Mouse (Mus musculus): ENCODE results near the gene Abhd16a.

The Abhd16a gene

DNA sequence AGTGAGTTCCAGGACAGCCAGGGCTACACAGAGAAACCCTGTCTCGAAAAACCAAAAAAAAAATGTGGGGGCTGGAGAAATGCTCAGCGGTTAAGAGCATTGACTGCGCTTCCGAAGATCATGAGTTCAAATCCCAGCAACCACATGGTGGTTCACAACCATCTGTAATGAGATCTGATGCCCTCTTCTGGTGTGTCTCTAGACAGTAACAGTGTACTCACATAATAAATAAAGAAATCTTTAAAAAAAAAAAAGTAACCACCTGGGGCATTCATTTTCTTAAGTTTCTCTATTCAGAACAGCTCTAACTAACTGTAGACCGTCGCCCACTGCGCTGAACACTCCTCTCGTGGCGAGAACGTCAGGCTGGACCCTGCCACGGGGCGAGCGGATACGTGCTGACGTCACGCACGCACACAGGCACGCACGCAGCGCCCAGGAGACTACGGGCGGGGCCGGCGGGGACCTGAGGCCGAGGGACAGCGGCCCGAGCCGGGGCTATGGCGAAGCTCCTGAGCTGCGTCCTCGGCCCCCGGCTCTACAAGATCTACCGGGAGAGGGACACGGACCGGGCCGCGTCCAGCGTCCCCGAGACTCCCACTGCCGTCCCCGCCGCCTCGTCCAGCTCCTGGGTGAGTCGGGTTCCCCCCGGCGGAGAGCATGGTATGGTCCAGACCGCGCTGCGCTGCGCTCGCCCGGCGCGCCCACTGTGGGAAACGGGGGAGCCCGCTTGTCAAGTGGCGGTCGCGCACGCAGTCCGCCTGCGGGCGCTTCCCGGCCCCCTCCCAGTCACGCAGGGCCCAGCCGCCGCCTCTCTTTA lies at the start of gene Abhd16a:
TSS of gene Abhd16a (plus strand) at position 439 of the 820 bp plus-strand sequence.
- in situ Hi-C loops (cut with MboI, MseI), result no loop called here

DNA sequence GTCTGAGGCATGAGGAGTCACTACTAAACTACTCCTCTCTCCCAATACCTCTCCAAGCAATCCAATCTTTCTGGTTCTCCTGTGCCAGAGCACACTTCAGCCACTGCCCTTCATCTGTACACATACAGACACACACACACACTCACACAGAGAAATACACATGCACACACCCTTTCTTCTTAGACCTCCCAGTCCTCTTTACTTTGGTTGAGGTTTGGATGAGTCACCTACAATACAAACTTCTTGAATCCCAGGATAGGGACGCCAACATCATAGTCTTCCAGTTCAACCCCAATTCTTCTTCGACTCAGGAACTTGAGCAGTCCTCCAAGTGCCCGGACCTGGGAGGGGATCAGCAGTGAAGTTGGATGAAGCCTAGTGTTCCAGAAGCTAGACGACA lies 45.3 kb upstream of the Abhd16a start:
- in situ Hi-C loops (cut with MboI, MseI), result loop anchor here (10.0 kb wide), 1 partner anchor 191 kb away; the partner anchor contains the start of genes Atp6v1g2 and Nfkbil1

DNA sequence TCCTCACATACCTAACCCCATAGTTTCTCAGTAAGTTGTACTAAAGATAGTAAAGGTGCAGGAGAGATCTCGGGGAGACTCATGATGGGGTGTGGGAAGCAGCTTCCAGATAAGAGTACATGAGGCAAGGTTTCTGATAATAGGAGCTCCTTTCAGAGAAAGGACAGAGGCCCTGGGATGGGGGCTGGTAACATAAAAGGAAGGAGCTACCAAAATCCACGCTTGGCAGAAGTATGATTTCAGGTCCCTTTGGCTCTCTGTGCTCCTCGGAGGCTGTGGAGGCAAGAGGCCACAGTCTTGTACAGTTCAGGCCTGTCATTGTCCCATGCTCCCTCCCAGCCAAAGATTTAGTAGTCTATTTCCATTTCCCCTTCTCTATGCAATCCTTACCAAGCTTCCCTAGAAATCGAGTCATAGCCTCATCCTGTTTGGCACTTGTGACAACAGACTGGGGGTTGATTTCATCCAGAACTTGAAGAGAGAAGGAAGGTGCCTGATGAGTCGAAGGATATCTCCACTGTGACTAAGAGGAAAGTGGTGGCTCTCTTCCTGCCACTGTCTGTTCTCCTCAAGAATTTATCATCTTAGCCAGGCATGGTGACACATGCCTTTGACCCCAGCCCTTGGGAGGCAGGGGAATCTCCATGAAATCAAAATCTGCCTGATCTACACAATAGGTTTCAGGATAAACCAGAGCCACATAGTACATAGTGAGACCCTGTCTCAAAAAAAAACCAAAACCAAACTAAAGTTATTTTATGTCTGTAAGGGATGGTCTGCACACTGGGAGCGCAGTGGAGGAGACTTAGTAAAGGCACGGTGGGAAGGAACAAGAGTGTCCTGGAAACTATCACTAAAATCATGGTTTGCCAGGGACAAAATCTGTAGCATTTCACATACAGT lies 43.9 kb upstream of the Abhd16a start:
- in situ Hi-C loops (cut with MboI, MseI), result loop anchor here (10.0 kb wide), 1 partner anchor 190 kb away; the partner anchor contains the start of genes Atp6v1g2 and Nfkbil1

DNA sequence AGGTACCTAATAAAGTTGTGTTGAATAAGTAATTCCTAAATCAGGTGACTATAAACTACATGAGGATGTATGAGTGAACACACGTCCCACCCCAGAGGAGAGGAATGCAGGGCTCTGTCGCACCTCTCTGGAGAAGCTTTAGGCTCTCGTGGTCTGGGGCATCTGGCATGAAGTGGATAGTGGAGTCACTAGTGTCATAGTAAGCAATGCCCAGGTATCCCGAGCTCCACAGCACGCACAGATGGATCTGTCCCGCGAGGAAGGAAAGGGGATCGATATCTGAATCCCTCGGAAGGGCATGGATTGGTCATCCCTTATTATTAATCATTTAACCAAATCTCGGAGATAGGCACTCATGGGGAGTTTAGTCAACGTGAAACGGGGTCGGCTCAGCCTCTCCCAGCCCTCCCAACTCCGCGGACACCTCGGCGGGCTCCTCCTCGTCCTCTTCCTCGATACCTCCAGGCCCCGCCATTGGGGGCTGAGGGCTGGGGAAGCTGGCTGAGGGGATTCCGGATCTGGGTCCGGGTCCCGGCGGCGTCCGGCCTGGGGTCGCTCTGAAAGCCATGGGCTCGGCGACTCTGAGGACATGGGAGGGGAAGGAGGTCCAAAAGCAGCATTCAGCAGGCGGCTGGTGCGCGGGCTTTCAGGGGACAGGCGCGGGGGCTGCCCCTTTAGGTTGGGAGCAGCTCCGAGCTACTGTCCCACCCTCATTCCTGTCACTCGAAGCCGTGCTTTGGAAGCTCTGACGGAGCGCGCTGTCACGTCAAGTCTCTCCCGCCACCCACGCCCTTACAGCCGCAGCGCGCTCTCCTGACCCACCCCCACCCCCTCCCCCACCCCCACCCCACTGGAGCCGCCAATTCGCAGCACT lies 43.0 kb upstream of the Abhd16a start:
- in situ Hi-C loops (cut with MboI, MseI), result loop anchor here (10.0 kb wide), 1 partner anchor 189 kb away; the partner anchor contains the start of genes Atp6v1g2 and Nfkbil1

DNA sequence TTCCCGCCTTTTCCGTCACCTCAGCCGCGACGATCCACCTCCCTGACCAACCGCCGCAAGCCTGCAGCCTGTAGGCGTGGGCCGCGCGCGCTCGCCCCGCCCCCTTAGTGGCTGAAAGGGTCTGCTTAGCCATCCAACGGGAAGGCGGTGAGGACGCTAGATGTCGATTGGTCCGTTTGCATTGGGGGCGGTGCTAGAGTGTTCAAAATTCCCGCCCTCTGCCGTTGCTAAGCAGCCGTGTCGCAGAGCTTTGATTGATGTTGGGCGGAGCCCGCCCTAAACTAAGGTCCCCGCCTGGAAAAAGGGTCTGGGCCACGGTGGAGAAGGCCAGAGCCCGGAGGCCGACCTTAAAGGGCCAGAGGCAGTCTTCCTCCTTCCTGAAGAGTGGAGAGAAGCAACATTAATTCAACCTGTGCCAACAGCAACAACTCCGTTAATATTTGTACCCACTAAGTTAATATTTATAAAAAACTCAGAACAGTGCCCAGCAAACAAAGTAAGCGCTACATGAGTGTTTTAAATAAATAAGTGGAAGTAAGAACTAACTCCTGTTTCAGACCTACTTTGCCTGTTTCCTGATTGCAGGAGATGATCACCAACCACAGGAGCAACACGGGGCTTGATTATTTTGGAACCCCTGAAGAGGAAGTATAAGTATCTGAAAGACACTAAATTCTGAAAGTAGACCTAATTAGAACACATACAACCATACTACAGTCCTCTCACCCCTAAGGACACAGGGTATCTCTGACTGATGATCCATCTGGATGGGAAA lies 42.2 kb upstream of the Abhd16a start, which contains the start of gene Msh5:
TSS of gene Msh5 (minus strand) at position 65 of the 775 bp plus-strand sequence.
- in situ Hi-C loops (cut with MboI, MseI), result loop anchor here (10.0 kb wide), 1 partner anchor 188 kb away; the partner anchor contains the start of genes Atp6v1g2 and Nfkbil1

DNA sequence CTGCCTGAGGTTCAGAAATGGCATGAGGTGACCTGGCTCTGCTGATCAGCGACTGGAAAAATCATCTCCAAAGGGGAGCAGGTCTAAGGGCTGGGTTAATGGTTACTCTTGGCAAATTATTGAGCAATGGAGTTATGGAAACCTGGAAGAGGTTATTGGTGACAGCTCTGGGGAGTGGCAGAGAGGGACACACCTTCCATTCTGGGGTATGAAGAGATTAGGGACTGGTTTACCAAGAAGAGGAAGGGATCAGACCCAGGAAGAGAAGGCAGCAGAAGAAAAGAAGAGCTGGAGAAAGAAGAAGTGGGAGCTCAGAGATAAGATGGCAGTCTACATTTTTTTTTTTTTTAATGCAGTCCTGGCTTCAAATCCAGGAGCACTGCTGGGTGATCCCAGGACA lies 41.4 kb upstream of the Abhd16a start:
- in situ Hi-C loops (cut with MboI, MseI), result loop anchor here (10.0 kb wide), 1 partner anchor 187 kb away; the partner anchor contains the start of genes Atp6v1g2 and Nfkbil1

DNA sequence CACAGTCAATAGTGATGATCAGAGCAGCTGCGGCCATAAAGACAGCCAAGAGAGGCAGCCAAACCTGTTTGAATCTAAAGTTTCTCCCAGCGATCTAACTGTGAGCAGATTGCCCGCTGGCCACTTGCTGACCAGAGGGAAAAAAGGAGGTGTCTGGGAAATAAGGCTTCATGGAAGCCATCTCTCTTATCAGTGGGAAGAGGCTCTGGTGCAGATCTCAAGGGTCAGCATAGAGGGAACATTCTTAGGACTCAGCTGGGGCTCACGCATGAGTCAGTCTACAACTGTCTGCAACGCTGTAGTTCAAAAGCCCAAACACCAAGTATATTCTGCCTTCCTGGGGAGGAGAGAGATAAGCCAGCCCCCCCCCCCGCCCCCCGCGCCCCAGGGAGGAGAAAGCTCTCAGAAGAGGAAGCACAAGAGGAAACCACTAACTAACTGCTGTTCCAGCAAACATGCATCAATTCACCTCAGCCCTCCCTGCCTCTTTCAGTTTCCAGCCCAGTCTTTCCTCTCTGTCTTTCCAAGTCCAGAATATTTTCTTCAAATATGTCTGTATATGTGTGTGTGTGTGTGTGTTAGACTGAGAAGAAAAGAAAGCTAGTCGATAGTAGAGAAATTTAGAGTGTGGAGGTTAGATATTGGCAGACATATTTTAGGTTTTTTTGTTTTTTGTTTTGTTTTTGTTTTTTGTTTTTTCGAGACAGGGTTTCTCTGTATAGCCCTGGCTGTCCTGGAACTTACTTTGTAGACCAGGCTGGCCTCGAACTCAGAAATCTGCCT lies 40.7 kb upstream of the Abhd16a start:
- in situ Hi-C loops (cut with MboI, MseI), result loop anchor here (10.0 kb wide), 1 partner anchor 186 kb away; the partner anchor contains the start of genes Atp6v1g2 and Nfkbil1

DNA sequence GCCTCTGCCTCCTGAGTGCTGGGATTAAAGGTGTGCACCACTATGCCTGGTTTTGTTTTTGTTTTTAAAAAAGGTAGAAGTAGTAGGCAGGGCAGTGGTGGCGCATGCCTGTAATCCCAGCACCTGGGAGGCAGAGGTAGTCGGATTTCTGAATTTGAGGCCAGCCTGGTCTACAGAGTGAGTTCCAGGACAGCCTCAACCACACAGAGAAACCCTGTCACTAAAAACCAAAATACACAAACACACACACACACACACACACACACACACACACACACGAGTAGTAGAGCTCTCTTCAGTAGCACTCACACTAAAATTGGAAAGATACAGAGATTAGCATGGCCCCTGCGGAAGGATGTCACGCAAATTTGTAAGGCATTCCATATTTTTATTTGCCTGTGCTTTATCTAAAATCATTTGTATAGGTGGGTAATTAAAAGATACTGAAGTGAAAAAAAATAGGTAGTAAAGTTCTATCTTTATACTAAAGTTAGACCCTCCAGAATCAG lies 40.1 kb upstream of the Abhd16a start:
- in situ Hi-C loops (cut with MboI, MseI), result loop anchor here (10.0 kb wide), 1 partner anchor 186 kb away; the partner anchor contains the start of genes Atp6v1g2 and Nfkbil1

DNA sequence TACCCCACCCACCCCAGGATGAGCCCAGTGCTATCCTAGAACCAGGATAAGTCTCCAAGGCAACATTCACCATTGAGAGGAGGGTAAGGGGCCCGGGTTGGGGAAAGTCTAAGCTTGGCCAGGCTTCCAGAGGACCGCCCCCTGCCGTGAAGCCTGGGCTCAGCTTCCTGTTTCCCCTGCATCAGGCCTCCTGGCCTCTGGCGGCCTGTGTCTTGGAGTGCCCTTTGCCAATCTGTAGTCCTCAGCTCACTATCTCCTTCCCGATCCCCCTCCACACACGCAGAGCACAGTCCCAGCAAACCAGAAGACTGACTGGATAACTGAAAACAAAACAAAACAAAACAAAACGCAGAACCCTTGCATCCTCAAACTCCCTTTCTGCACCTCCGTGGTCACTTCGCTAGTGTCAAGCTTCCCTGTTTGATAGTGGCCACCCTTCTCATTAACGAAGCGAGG lies 39.5 kb upstream of the Abhd16a start, which contains the start of gene Clic1:
TSS of gene Clic1 (plus strand) at position 406 of the 456 bp plus-strand sequence.
- in situ Hi-C loops (cut with MboI, MseI), result loop anchor here (5.0 to 10.0 kb wide), 2 partner anchors 73 to 185 kb away; partner anchors contain the start of genes Atp6v1g2, Csnk2b, Gpank1 and Nfkbil1

DNA sequence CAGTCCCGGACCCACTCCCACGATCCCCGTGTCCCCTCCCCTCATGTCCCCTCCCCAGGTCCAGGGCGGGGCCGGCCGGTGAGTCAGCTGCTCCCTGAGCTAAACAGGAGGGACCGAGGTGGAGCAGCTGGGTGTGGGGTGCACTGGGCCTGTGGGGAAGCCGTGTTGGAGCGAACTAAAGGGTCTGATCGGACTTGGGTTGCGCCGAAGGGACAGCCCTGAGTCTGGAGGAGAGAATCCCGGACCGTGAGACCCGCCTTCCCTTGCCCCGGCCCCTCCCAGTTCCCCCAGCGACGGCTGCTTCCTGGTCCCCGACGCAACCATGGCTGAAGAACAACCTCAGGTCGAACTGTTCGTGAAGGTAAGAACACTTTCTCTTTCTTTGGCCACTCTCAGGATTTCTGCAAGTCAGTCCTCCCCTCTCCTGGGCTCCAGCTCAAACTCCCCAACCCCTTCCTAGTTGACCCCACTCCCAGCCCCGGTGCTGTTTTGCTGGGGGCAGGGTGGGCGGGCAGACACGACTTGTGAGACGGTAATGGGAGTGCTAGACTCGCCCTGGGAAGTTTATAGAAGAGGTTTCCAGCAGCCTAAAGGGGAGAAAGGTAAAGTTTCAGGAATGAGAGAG lies 38.8 kb upstream of the Abhd16a start:
- in situ Hi-C loops (cut with MboI, MseI), result loop anchor here (5.0 kb wide), 1 partner anchor 72 kb away; the partner anchor contains the start of genes Csnk2b and Gpank1

DNA sequence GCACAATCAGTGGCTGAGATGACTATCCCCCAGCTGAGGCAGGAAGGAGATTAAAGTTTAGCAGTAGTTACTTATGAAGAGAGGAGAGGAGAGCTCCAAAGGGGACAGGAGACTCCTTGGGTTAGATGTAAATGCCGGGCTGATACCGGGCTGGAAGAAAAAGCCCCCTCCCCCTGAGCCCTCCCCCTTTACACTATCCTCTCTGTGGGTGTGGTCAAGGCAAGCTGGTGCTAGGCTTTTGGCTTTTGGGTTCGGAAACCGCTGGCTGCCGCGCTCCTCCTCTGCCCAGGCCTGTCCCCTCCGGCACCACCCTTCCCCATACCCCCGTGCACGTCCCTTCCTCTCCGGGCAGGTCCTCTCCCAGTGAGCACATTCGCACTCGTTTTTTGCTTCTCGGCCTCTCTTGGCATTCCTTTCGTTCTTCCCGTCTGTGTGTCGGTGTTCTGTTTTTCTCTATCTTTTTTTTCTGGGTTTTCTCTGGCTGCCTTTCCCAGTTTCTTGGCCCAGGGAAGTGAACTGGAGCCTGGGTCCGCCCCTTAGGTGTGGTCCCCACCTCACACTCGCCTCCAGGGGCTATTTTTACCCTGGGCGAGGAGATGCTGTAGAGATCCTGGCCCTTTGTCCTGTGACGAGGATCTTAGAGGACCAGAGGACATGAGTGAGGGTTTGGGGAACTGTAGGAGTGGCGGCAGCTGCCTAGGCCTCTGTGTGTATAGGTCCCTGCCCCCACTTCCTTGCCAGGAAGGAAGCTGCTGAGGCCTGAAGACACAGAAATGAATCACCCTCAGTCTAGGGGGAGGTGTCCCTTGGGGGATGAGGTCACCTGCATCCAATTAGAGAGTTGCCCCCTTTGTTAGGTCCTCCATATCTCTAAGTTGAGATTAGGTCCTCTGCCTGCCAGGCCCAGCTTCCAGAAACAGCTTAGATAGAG lies 37.6 kb upstream of the Abhd16a start:
- in situ Hi-C loops (cut with MboI, MseI), result loop anchor here (5.0 kb wide), 1 partner anchor 71 kb away; the partner anchor contains the start of genes Csnk2b and Gpank1

DNA sequence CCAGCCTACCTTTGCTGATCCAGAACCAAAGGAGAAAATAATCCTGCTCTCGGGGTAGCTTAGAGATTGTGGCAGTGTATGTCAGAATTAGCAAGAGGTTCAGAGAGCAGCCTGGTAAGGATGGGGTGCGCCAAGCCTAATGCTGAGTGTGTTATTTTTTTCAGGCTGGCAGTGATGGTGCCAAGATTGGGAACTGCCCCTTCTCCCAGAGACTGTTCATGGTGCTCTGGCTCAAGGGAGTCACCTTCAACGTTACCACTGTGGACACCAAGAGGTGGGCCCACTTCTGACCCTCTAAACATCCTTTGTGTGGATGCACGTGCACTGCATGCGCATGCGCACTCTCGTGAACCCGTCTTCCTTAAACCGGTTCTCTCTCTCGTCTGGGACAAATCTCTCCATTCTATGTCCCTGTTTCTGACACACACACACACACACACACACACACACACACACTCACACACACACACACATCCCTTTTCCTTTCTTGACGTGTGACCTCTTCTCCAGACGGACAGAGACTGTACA lies 36.7 kb upstream of the Abhd16a start:
- in situ Hi-C loops (cut with MboI, MseI), result loop anchor here (5.0 kb wide), 1 partner anchor 70 kb away; the partner anchor contains the start of genes Csnk2b and Gpank1

DNA sequence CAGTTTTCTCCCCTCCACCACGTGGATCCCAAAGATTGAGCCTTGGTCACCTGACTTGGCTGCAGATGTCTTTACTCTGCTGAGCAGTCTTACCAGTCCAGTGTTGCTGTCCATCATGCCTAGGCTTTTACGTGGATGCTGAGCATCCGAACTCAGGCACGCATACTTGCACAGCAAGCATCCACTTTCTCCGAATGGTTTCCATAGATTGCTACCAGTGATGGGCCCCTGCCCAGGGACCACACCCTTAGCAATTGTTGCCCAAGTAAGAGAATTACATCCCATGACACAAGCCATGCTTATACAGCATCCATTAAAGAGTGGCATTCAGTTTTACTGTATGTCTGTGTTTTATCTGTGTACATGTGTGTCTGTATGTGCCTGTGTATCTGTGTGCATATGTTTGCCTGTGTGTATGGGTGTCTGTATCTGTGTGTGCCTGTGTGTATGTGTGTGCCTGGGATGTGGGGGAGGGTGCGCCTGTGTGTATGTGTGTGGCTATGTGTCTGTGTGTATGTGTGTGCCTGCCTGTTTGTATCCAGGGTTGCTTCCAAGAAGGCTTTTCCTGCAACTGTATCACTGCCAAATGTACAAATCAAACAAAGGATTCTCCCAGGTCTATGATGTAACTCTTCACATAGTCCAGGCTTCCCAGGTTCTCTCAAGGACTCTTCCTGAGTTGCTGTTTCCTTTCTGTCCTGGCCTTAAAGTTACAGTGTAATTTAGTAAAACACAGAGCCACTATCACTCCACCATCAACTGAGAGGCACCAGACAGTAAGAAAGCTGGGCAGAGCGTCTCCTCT lies 33.2 kb upstream of the Abhd16a start:
- in situ Hi-C loops (cut with MboI, MseI), result no loop called here

DNA sequence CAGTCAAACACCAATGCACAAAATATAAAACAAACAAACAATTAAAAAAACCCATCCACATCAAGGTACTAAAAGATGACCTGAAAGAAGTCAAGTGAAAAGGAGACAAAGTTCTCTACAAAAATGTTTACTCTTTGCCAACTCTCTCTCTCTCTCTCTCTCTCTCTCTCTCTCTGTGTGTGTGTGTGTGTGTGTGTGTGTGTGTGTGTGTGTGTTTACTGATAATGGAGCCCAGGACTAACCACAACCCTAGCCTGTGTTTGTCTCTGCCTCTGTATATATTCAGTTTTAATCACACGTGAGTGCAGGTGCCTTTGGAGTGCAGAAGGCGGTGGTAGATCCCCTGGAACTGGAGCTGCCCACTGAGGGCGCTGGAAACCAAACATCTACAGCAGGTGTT lies 32.0 kb upstream of the Abhd16a start:
- in situ Hi-C loops (cut with MboI, MseI), result no loop called here

DNA sequence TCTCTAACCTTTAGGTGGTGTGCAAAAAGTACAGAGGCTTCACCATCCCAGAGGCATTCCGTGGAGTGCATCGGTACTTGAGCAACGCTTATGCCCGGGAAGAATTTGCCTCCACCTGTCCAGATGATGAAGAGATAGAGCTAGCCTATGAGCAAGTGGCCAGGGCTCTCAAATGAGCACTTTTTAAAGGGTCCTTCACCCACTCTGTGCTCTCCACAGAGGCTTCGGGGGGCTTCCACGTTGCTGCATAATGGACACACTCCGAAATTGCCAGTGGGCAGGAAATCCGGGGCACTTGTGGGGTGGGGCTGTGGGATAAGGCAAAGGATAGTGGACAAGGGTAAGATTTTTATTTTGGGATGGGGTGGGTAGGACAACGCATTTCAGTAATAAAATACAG lies 30.7 kb upstream of the Abhd16a start:
- in situ Hi-C loops (cut with MboI, MseI), result no loop called here

Measured in regulatory T cell (primary cell).